Mouse (Mus musculus) liver, embryonic 16.5 days (tissue): ENCODE data around the gene Rbms3. TPM values are rescaled to one million over a fixed set of nuclear protein-coding genes. Genes with fewer than 3 reads are reported as not detected.

Experiments used
- ATAC-seq: fragments of 200-750 bp; cut with Nextera tagmentation; 2 replicates; pipeline ENCODE4 v1.8.0; 2017; ENCODE audit warnings: low read depth, mild to moderate bottlenecking, moderate number of reproducible peaks, moderate library complexity
- H3K27ac ChIP-seq: fragments of 300-500 bp; sonication (generic); 2 replicates; pipeline ENCODE4 v1.5.1; 2014; ENCODE audit warnings: mild to moderate bottlenecking, low read length
- H3K27me3 ChIP-seq: fragments of 300-500 bp; sonication (generic); 2 replicates; pipeline ENCODE4 v1.6.1; 2014; ENCODE audit warnings: low read depth, low read length, mixed read lengths; ENCODE audit not compliant: control insufficient read depth, insufficient read depth
- H3K36me3 ChIP-seq: fragments of 300-500 bp; sonication (generic); 2 replicates; pipeline ENCODE4 v1.6.1; 2014; ENCODE audit warnings: mild to moderate bottlenecking; ENCODE audit not compliant: control insufficient read depth, insufficient read depth
- H3K4me1 ChIP-seq: fragments of 300-500 bp; sonication (generic); 2 replicates; pipeline ENCODE4 v1.6.1; 2014; ENCODE audit warnings: low read depth, low read length, mixed read lengths; ENCODE audit not compliant: control insufficient read depth
- H3K4me2 ChIP-seq: fragments of 300-500 bp; sonication (generic); 2 replicates; pipeline ENCODE4 v1.6.1; 2014; ENCODE audit warnings: low read depth, low read length, mixed read lengths
- H3K4me3 ChIP-seq: fragments of 300-500 bp; sonication (generic); 2 replicates; pipeline ENCODE4 v1.5.1; 2014; ENCODE audit warnings: low read depth, mild to moderate bottlenecking, low read length
- H3K9ac ChIP-seq: fragments of 300-500 bp; sonication (generic); 2 replicates; pipeline ENCODE4 v1.6.1; 2014; ENCODE audit warnings: low read depth, low read length
- H3K9me3 ChIP-seq: fragments of 300-500 bp; sonication (generic); replicated peaks from 2 replicates; pipeline ENCODE4 v1.6.1; 2016; ENCODE audit warnings: low read length; ENCODE audit not compliant: control insufficient read depth
- WGBS: fragments of 180-500 bp; shearing (Covaris S2); extraction: QIAGEN DNeasy Blood & Tissue Kit; methylation state at CpG from one replicate; pipeline ENCODE4 v1.1.7; 2014; ENCODE audit not compliant: insufficient replicate concordance; 5-methylcytosine and 5-hydroxymethylcytosine counted together
- polyA plus RNA-seq: library from polyadenylated mRNA; unstranded; fragments of >200 nt; fragmentation: Nextera tagmentation; extraction: Ambion mirVana; gene quantifications from 2 replicates; pipeline ENCODE4 v1.2.1, GENCODE M21; 2015

Gene Rbms3
- polyA plus RNA-seq, 1 experiment from 2014 or later, result 3.5 TPM

DNA sequence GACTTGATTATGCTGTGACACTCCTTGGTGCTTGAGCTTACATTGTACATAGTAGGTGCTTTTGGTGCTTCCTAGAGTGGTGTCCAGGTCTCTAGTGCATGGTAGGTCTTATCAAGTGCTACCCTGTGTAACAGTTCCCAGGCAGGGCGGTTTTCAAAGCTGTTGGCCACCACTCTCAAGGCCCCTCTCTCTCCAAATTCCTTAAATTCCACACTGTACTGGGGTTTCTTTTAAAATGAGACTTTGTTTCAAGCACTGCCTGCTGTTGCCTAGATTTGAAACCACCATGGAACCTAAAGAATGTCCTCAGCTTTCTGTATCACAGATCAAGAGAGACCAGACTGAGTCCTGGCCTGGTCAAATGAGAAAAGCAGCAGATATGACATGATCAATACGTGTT is 516.1 kb downstream of the Rbms3 start:
- Histone ChIP-seq H3K27me3 (no peaks in the 10 kb centered on the region), H3K4me1 (no peaks in the 10 kb centered on the region; the same call in 1 of the 2 replicates), H3K36me3 (no peaks in the 10 kb centered on the region), H3K9me3 (no peaks in the 10 kb centered on the region), H3K4me3 (no peak overlapping the region), H3K4me2 (no peak overlapping the region), H3K9ac (no peak overlapping the region), H3K27ac (no peak overlapping the region)
- no peak for ATAC-seq
- 45% methylated on average over 2 of the region's 2 CpGs for WGBS

DNA sequence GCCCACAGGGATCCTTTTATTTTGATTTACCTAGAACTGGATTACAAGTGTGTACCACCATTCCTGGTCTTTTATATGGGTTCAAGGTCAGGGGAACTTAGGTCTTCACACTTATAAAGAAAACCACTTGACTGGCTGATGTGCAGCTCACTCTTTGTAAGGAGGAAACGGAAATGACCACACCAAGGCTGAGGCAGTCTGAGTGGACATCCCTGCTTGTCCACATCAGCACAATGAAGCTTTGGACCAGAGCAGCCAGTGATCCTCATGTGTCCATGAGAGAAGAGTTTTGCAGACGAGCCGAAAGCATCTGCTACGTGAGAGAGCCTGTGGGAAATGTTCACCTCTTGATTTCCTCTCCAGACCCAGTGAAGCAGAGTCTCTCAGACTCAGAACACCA is 521.8 kb downstream of the Rbms3 start:
- Histone ChIP-seq H3K27ac (no peak overlapping the region), H3K4me1 (no peaks in the 10 kb centered on the region), H3K9ac (no peak overlapping the region), H3K27me3 (no peaks in the 10 kb centered on the region), H3K4me2 (no peak overlapping the region), H3K36me3 (no peaks in the 10 kb centered on the region), H3K9me3 (no peaks in the 10 kb centered on the region), H3K4me3 (no peak overlapping the region)
- 69% methylated on average over 4 of the region's 4 CpGs for WGBS
- ATAC-seq, result no peak

DNA sequence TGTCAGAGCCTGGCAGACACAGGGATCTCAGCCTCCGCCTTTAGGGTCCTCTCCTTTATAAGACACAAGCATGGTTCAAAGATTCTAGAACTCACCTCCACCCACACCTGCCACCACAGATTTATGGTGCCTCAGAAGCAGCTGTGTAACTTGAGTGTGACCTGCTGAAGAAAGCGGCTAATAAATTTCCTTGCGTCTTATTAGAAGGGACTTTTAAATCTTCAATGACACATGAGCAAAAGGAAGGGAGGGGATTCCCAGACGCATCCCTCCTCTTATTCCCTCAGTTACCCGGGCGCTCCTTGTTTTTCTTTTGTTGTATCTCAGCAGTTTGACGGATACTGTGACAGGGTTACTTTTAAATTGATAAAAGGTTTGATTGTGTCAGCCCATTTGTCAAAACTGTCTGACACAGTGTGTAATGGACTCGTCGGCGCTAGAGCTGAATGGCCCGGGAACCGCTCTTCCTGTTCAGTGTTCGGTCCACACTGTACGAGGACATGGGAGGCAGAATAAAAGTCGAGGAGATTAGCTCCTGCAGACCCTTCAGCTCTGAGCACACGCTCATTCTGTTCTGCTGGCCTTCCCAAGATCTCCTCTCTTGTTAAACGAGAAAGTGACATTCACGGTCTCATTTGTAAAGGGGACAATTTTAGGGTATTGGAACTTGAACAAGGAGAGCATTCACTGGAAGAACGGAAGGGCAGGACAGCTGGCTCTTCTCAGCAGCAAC is 527.3 kb downstream of the Rbms3 start:
- Histone ChIP-seq H3K36me3 (no peaks in the 10 kb centered on the region), H3K9ac (no peak overlapping the region), H3K4me2 (no peak overlapping the region), H3K4me3 (no peak overlapping the region), H3K27me3 (no peaks in the 10 kb centered on the region), H3K9me3 (no peaks in the 10 kb centered on the region), H3K4me1 (no peaks in the 10 kb centered on the region), H3K27ac (no peak overlapping the region)
- 70% methylated on average over 19 of the region's 19 CpGs for WGBS
- no peak for ATAC-seq

GRCm38 (mm10) chr9:117100181-117100580 is 529.5 kb downstream of the Rbms3 start:
- Histone ChIP-seq H3K4me3 (no peak overlapping the region), H3K4me1 (no peaks in the 10 kb centered on the region), H3K36me3 (no peaks in the 10 kb centered on the region), H3K27me3 (no peaks in the 10 kb centered on the region), H3K9me3 (no peaks in the 10 kb centered on the region), H3K27ac (no peak overlapping the region), H3K4me2 (no peak overlapping the region), H3K9ac (no peak overlapping the region)
- 55% methylated on average over 5 of the region's 5 CpGs for WGBS
- ATAC-seq, result no peak

GRCm38 (mm10) chr9:117093551-117093950 is 536.2 kb downstream of the Rbms3 start:
- no peaks in the 10 kb centered on the region for H3K9me3 ChIP-seq
- H3K4me2 ChIP-seq, result no peak overlapping the region
- no peak overlapping the region for H3K9ac ChIP-seq
- H3K4me3 ChIP-seq, result no peak overlapping the region
- no peaks in the 10 kb centered on the region for H3K4me1 ChIP-seq
- no peak for ATAC-seq
- WGBS, result 63% methylated on average over 6 of the region's 6 CpGs
- H3K36me3 ChIP-seq, result no peaks in the 10 kb centered on the region
- H3K27me3 ChIP-seq, result no peaks in the 10 kb centered on the region
- H3K27ac ChIP-seq, result no peak overlapping the region

GRCm38 (mm10) chr9:117092177-117092555 is 537.5 kb downstream of the Rbms3 start:
- Histone ChIP-seq H3K27me3 (no peaks in the 10 kb centered on the region), H3K9ac (no peak overlapping the region), H3K4me1 (no peaks in the 10 kb centered on the region), H3K36me3 (no peaks in the 10 kb centered on the region), H3K4me2 (no peak overlapping the region), H3K4me3 (no peak overlapping the region), H3K9me3 (no peaks in the 10 kb centered on the region), H3K27ac (no peak overlapping the region)
- 75% methylated on average over 8 of the region's 8 CpGs for WGBS
- ATAC-seq, result no peak

GRCm38 (mm10) chr9:117091253-117092176 is 538.2 kb downstream of the Rbms3 start:
- H3K4me1 ChIP-seq, result no peaks in the 10 kb centered on the region
- no peak overlapping the region for H3K9ac ChIP-seq
- H3K36me3 ChIP-seq, result no peaks in the 10 kb centered on the region
- no peak for ATAC-seq
- WGBS, result 64% methylated on average over 9 of the region's 9 CpGs
- H3K9me3 ChIP-seq, result no peaks in the 10 kb centered on the region
- H3K27me3 ChIP-seq, result no peaks in the 10 kb centered on the region
- no peak overlapping the region for H3K27ac ChIP-seq
- H3K4me2 ChIP-seq, result no peak overlapping the region
- no peak overlapping the region for H3K4me3 ChIP-seq

- H3K27ac ChIP-seq, result no peak overlapping the region
- H3K9me3 ChIP-seq, result no peaks in the 10 kb centered on the region
- ATAC-seq, result no peak
- H3K4me1 ChIP-seq, result no peaks in the 10 kb centered on the region
- WGBS, result 80% methylated on average over 12 of the region's 12 CpGs
- no peaks in the 10 kb centered on the region for H3K27me3 ChIP-seq
- no peak overlapping the region for H3K9ac ChIP-seq
- no peak overlapping the region for H3K4me3 ChIP-seq
- H3K36me3 ChIP-seq, result no peaks in the 10 kb centered on the region
- no peak overlapping the region for H3K4me2 ChIP-seq
Measured at GRCm38 (mm10) chr9:117089409-117090147, 540.1 kb downstream of the Rbms3 start.
